Mouse (Mus musculus) E14TG2a.4 (cell line): Measurements from ENCODE around the gene Dmgdh.

Source experiments
- H3K27me3 ChIP-seq: 2 replicates; pipeline ENCODE4 v1.6.1; 2014; ENCODE audit warnings: low read length, control low read depth; ENCODE audit not compliant: insufficient read depth
- H3K36me3 ChIP-seq: 2 replicates; pipeline ENCODE4 v1.6.1; 2014; ENCODE audit warnings: low read length, control low read depth; ENCODE audit not compliant: insufficient read depth
- H3K4me1 ChIP-seq: replicated peaks from 2 replicates; pipeline ENCODE4 v1.6.1; 2014; ENCODE audit warnings: low read depth, low read length, control low read depth
- H3K4me3 ChIP-seq: replicated peaks from 2 replicates; pipeline ENCODE4 v1.5.1; 2014; ENCODE audit warnings: mild to moderate bottlenecking, low read length
- H3K9me3 ChIP-seq: 2 replicates; pipeline ENCODE4 v1.6.1; 2014; ENCODE audit warnings: low read length, control low read depth
- CTCF ChIP-seq: conservative IDR thresholded peaks from 2 replicates; pipeline ENCODE4 v1.5.1; 2014; ENCODE audit warnings: low read length
- NANOG ChIP-seq: IDR thresholded peaks from 2 replicates; pipeline ENCODE4 v1.6.1; 2014; ENCODE audit warnings: borderline replicate concordance, low read length, mixed read lengths
- POU5F1 ChIP-seq: IDR thresholded peaks from 2 replicates; pipeline ENCODE4 v1.6.1; 2014; ENCODE audit warnings: low read length, borderline replicate concordance

Gene Dmgdh

GRCm38 (mm10) chr13:93772279-93772636, 98.0 kb downstream of the Dmgdh start:
- H3K9me3 ChIP-seq, result no peaks in the 10 kb centered on the region
- peak overlapping the region; percentile 78 for H3K4me3 ChIP-seq
- no peaks in the 10 kb centered on the region for H3K36me3 ChIP-seq
- peaks cover 8% of the 10 kb centered on the region for H3K4me1 ChIP-seq
- TF ChIP-seq POU5F1 (no peak), CTCF (no peak)
- peaks cover 35% of the 10 kb centered on the region for H3K27me3 ChIP-seq

DNA sequence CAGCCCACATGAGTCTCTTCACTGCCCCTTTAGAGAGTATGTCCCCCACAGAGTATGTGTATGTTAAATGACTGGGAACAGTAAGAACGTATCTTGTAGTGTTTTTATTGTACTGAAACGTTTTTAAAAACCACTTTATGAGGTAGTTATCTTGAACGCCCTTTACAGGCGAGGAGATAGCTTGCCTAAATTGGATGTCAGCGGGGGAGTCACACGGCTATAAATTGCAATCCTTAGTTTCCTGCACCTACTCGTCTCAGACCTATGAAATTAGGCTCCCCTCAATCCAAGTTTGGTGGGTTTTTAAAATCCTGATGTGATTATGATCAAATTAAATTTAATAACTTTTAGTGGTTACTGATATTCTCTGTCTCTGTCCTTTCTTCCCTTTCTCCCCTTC, 98.6 kb downstream of the Dmgdh start:
- H3K4me3 ChIP-seq, result no peak overlapping the region
- H3K9me3 ChIP-seq, result no peaks in the 10 kb centered on the region
- peaks cover 8% of the 10 kb centered on the region for H3K4me1 ChIP-seq
- H3K27me3 ChIP-seq, result peaks cover 35% of the 10 kb centered on the region
- TF ChIP-seq NANOG (no peak), POU5F1 (no peak), CTCF (no peak)
- H3K36me3 ChIP-seq, result no peaks in the 10 kb centered on the region

DNA sequence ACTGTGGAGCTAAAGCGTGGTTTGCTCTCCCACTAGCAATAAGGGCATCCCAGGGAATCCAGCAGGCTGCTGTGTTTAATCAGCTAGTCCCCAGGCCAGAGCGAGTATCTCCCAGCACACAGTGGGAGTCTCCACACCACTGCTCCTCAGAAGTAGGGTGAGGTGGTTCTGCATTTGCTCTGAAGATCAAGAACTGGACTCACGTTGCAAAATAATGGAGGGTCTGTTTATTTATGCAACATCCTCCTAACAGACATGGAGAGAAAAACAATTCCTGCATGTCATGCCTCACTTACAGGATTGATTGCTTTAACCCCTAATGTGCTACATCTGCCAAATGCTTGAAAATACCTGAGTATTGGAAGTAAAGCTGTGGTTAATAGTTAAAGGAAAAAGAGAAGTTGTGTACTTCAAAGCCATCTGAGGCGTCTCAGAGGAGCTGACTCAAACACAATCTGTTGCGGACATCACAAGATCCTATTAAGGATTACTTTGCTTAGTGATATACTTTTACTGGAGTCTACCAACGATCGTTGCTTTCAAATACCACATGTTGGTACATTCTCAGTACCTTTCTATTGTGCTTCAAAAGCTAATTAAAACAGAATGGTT, 99.6 kb downstream of the Dmgdh start:
- H3K9me3 ChIP-seq, result no peaks in the 10 kb centered on the region
- TF ChIP-seq POU5F1 (no peak), CTCF (no peak), NANOG (no peak)
- peaks cover 8% of the 10 kb centered on the region for H3K4me1 ChIP-seq
- H3K4me3 ChIP-seq, result no peak overlapping the region
- no peaks in the 10 kb centered on the region for H3K36me3 ChIP-seq
- H3K27me3 ChIP-seq, result peaks cover 35% of the 10 kb centered on the region

GRCm38 (mm10) chr13:93782823-93783222, 108.6 kb downstream of the Dmgdh start:
- Histone ChIP-seq H3K4me1 (no peaks in the 10 kb centered on the region), H3K9me3 (no peaks in the 10 kb centered on the region; the same call in 1 of the 2 replicates), H3K27me3 (no peaks in the 10 kb centered on the region), H3K4me3 (no peak overlapping the region), H3K36me3 (no peaks in the 10 kb centered on the region)
- no peak for TF ChIP-seq CTCF
- no peak for TF ChIP-seq NANOG
- no peak for TF ChIP-seq POU5F1

DNA sequence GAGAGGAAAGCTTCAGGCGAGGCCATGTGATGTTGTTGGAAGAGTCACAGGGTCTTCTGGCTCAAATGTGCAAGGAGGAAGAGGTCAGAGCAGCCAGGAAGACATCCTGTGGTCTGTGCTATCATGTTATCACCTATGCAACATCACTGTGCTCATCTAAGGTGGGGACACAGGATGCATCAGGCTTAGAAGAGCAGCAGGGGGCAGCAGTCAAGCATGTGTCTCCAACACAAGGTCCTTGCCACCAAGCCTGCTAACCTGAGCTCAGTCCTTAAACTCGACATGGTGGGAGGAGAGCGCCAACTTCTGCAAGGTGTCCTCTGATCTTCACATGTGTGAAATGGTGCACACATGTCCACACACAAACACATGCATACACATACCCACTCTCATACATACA, 111.1 kb downstream of the Dmgdh start:
- no peak overlapping the region for H3K4me3 ChIP-seq
- H3K4me1 ChIP-seq, result no peaks in the 10 kb centered on the region
- H3K9me3 ChIP-seq, result no peaks in the 10 kb centered on the region; the same call in 1 of the 2 replicates
- no peaks in the 10 kb centered on the region for H3K36me3 ChIP-seq
- no peaks in the 10 kb centered on the region for H3K27me3 ChIP-seq
- TF ChIP-seq CTCF, result no peak
- no peak for TF ChIP-seq NANOG
- no peak for TF ChIP-seq POU5F1

GRCm38 (mm10) chr13:93786051-93786450, 111.8 kb downstream of the Dmgdh start:
- Histone ChIP-seq H3K36me3 (no peaks in the 10 kb centered on the region), H3K4me3 (no peak overlapping the region), H3K4me1 (no peaks in the 10 kb centered on the region), H3K9me3 (no peaks in the 10 kb centered on the region; the same call in 1 of the 2 replicates), H3K27me3 (no peaks in the 10 kb centered on the region)
- TF ChIP-seq NANOG, result no peak
- no peak for TF ChIP-seq CTCF
- TF ChIP-seq POU5F1, result no peak

DNA sequence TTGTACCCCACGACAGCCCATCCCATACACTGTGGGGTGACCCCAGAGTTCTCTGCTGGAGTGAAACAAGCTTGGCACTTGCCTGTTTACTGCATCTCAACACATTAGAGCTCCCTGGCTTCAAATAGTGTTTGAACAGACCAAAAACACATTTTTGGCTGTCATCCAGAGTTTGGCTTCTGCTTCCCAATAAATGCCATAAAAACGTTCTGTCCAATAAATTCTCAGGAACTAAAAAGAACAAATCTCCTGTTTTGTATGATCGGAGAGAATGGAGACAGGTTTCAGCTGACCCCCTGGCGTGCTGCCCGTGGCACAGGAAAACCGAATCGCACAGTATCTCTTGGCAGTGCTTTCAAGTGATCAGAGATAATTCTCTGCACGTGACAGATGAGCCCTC, 113.4 kb downstream of the Dmgdh start:
- TF ChIP-seq CTCF, result no peak
- no peak for TF ChIP-seq NANOG
- no peak for TF ChIP-seq POU5F1

DNA sequence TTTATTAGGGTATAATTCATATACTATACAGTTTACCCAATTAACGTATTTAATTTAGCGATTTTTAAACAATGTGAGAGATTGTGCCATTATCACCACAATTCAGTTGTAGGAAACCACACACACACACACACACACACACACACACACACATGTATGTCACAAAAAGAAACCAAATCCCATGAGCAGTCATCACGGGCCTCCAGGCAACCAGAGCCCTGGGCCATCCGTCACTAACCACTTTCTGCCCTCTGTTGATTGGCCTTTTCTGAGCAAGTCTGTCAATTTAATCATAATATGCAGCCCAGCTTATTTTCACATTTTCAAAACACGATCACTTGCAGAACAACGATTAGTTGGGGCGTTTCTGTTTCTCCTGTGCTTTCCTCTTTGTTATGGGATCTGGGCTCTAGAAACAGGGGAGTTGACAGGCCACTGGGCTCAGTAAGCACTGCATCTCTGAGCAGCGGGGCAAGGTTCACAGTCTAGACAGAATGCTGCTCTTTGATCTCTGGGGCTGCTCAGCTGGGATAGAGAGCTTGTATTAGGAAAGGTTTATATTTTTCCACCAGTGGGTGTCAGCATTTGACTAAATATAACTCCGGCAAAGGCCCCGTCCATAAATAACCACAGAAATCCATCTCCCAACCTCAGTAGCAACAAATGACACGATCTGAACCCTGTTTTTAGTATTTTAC, 118.9 kb downstream of the Dmgdh start:
- no peaks in the 10 kb centered on the region for H3K4me1 ChIP-seq
- no peaks in the 10 kb centered on the region for H3K36me3 ChIP-seq
- peaks cover 2% of the 10 kb centered on the region for H3K9me3 ChIP-seq
- TF ChIP-seq CTCF (no peak), NANOG (no peak), POU5F1 (no peak)
- no peak overlapping the region for H3K4me3 ChIP-seq
- no peaks in the 10 kb centered on the region for H3K27me3 ChIP-seq

More for the DNA sequence above, 113.4 kb downstream of the Dmgdh start:
- no peaks in the 10 kb centered on the region for H3K27me3 ChIP-seq
- no peaks in the 10 kb centered on the region for H3K36me3 ChIP-seq
- no peaks in the 10 kb centered on the region; the same call in 1 of the 2 replicates for H3K9me3 ChIP-seq
- H3K4me3 ChIP-seq, result no peak overlapping the region
- no peaks in the 10 kb centered on the region for H3K4me1 ChIP-seq

DNA sequence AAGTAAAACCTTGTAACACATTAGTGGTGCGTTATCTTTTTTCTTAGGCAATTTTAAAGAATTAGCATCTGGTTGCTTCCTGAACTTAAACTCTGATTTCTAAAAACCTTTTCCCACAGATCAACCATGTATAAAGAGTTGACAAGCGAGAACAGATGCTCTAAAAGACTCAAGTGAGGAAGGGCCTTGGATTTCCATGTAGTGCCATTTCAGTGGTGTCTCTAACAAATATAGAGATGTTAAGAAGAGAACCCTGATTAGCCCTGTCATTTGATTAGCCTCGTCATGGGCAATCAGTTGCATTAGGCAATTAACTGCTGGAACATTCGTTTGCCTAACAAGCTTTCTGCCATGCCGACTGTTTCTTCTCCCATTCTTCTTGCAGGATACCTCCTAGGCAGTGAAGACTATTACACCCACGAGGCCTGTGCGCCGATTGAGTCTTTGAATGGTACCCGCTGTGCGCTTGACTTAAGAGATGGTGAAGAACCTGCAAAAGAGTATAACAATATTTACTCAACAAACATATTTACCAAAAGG, 119.5 kb downstream of the Dmgdh start:
- Histone ChIP-seq H3K36me3 (no peaks in the 10 kb centered on the region), H3K9me3 (peaks cover 7% of the 10 kb centered on the region), H3K4me1 (no peaks in the 10 kb centered on the region), H3K4me3 (no peak overlapping the region), H3K27me3 (no peaks in the 10 kb centered on the region)
- no peak for TF ChIP-seq POU5F1
